Mouse (Mus musculus) urinary bladder, postnatal 25 days (tissue): Measurements from ENCODE around the gene Klhl20.
"Not testable (repeated sequence)": the region's sequence is repeated elsewhere in the genome, so short reads cannot be mapped to it uniquely, and the experiment has no call there.

Source experiments
- DNase-seq: peaks from one replicate; pipeline ENCODE4 v3.0.0; 2022; ENCODE audit warnings: low spot score

The Klhl20 gene

DNA sequence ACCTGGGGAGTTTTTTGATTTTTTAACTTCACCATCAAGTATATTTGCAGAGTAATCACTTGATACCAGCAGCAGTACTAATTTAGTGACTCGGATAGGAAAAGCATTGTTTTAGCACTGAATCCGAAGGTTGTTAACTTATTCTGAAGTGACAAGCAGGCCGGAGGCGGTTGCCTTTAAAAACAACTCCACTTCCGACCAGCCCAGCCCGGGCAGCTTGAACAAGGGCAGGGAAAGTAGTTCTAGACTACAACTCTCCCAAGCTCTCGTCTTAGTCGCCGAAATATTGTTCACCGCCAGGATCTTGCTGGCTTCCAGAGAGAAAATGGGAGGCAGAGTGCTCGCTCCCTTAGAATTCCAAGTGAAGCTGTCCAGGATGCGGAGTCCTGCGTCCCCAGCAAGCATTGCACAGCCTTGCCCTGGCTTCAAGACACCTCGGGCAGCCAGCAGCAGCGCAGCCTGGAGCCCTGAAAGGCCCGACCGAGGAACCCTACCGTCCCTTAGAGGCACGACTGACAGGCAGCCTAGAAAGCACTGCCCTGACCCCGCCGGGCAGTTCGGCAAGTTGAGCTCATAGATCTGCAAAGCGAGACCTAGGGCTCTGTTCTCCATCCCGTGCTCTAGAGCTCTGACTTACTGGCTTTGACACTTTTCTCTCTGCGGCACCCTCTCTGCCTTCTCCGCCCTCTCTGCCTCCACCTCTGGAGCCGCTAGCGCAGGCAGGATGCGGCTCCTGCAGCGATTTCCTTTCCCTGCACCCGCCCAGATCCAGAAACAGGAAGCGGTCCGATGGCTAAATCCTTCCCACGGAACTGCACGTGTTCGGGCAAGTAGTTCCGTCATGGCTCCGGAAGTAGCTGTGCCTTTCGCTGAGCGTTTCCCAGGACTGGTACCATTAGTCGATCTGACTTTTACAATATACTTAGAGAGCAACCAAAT is at the start of gene Klhl20:
Gene Klhl20 (minus strand): TSS at position 786 of the 939 bp plus-strand sequence.
- DNase-seq, result peak; percentile 92

GRCm38 (mm10) chr1:161180674-161181073 is 49.4 kb upstream of the Klhl20 start:
- peak; percentile 36 for DNase-seq

DNA sequence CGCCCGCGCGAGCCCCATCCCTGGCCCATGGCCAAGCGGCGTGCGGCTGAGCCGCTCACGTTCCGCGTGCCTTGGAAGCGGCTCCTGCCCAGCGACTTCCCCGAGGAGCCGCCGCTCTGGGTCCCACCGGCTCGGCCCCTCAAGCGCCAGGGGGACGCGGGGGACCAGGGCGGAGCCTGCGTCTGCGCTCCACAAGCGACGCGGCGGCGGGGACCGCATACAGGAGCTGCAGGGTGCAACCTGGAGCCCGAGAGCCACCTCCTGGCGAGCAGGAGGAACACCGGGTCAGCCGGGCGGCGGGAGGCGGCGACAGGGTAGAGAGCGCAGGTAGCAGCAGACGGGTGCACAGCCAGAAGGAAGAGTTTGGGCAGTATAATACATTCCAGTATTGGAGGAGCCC is 39.3 kb upstream of the Klhl20 start:
- DNase-seq, result peak; percentile 56

- no peak for DNase-seq
These were observed 29.0 kb upstream of the Klhl20 start for GRCm38 (mm10) chr1:161160266-161160665.

- no peak for DNase-seq
These were observed 27.9 kb upstream of the Klhl20 start, which contains the start of gene Tex50 for GRCm38 (mm10) chr1:161159214-161159613. Tex50 (minus strand) TSS chr1:161159314.

- DNase-seq, result no peak
These were observed 25.2 kb upstream of the Klhl20 start for GRCm38 (mm10) chr1:161156546-161156945.

GRCm38 (mm10) chr1:161151098-161151497 is 19.8 kb upstream of the Klhl20 start:
- no peak for DNase-seq

DNA sequence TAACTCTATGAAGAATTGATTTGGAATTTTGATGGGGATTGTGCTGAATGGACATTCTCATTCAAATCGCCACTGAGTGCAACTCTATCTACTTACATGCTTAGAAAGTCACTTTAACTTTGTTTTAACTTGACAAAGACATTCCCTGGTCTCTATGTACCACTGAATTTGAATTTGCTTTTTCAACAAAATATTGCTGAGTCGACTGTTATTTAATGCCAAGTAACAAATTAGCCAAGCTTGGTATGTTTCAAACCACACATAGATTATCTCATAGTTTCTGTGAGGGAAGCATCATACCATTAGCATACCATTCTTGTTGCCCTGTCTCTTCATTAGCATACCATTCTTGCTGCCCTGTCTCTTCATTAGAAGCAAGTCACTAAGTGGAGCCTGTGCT is 16.6 kb upstream of the Klhl20 start:
- no peak for DNase-seq

- not testable (repeated sequence) for DNase-seq
These were observed 14.3 kb upstream of the Klhl20 start for GRCm38 (mm10) chr1:161145611-161146010.

DNA sequence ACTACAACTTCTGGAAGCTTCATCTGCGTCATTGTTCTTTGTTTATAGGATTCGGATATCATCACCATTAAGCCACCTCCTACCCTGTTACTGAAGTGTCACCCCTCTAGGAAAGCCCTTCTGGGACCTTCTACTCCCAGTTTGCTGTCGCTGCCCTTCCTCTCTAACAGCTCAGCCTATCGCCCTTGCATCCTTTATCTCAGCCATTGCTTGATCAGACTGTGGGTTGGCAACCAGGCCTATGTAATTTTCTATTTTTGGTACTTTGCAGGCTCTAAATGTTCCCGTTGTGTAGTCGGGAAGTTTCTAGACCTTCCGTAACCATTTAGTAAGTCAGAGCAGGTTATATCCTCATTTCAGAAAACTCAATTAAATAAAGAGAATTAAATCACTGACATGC is 11.9 kb upstream of the Klhl20 start:
- no peak for DNase-seq

GRCm38 (mm10) chr1:161142531-161143159 is 11.3 kb upstream of the Klhl20 start, which contains the start of gene Ankrd45:
Ankrd45 (plus strand) TSS chr1:161142691.
- peak; percentile 10 for DNase-seq

- peak; percentile 7 for DNase-seq
These were observed 8.9 kb upstream of the Klhl20 start for GRCm38 (mm10) chr1:161140026-161140762.

GRCm38 (mm10) chr1:161139496-161139895 is 8.2 kb upstream of the Klhl20 start:
- DNase-seq, result no peak

DNA sequence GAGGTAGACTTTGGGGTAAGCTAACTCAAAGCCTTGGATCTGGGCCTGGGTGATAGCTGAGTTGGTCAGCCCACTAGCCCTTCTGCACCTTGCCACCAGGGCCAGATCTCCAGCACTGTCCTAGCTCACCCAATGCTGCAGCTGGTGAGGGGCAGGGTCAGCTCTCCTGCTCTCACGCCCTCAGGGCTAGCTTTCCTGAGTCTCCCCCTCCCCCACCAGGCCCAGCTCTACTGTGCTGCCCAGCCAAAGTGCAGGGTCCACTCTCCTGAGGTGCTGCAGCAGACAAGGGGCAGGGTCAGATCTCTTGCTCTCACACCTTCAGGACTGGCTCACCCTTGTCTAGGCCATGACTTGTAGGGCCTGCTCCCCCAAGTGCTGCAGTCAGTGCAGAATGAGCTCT is 4.8 kb downstream of the Klhl20 start:
- DNase-seq, result no peak

DNA sequence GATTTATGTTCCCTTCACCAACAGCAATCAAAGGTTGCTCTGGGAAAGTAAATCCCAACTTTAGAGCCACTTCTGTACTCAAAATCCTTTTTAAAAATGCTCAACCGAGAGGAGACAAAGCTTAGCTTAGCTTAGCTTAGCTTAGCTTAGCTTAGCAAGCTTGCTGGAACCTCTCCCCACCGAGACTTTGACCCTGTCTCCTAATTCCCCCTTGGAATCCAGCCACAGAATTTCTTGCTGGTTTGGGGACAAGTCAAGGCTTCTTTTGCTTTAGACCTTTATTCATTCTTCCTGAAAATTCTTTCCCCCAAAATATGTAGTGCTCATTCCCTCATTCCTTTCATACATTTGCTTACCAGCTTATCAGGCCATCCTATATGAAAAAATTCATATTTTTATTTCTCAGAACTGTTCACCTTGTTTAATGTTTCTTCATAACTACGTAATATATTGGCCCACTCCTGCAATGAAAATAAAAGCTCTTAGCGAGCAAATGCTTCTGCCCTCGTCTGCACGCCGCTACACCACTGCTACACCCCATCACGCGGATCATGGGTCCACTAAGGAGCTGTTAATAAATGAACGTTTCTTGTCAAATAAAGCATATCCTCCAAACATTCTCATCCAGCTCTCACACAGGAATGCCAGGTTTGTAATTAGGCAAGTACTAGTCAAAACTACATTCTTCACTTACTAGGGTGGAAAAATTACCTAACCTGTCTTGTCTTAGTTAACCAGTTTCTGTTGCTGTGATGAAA is 8.5 kb downstream of the Klhl20 start:
- DNase-seq, result no peak

DNA sequence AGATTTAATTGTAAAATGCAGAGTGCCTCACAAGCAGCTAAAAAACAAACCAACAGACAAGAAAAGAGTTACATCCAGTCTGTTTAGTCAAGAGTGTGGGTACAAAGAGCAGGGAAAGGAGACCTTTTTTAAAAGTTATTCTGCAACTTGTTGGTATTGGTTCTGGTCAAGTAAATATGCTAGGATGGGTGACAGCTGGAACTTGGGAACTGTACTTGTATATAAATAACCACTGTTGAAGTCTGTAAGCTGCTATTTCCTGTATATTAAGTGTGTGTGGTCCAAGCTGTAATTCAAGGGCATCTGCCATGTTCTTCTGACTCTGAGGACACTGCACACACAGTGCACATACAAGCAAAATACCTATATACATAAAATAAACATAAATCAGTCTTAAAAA is 16.7 kb downstream of the Klhl20 start:
- no peak for DNase-seq

GRCm38 (mm10) chr1:161109216-161109615 is 22.1 kb downstream of the Klhl20 start:
- DNase-seq, result no peak

- no peak for DNase-seq
These were observed 27.5 kb downstream of the Klhl20 start for GRCm38 (mm10) chr1:161103842-161104241.

- no peak for DNase-seq
These were observed 31.4 kb downstream of the Klhl20 start for GRCm38 (mm10) chr1:161099721-161100405.

DNA sequence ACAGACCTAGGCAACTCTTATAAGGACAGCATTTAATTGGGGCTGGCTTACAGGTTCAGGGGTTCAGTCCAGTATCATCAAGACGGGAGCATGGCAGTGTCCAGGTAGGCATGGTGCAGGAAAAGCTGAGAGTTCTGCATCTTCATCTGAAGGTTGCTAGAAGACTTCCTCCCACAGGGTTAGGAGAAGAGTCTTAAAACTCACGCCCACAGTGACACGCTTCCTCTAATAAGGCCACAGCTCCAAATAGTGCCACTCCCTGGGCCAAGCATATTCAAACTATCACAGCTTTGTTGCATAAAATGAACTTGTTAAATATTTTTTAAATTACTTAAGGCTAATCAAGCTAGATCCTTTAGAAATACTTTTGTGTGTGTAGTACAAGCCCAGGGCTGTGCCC is 54.1 kb downstream of the Klhl20 start:
- no peak for DNase-seq

DNA sequence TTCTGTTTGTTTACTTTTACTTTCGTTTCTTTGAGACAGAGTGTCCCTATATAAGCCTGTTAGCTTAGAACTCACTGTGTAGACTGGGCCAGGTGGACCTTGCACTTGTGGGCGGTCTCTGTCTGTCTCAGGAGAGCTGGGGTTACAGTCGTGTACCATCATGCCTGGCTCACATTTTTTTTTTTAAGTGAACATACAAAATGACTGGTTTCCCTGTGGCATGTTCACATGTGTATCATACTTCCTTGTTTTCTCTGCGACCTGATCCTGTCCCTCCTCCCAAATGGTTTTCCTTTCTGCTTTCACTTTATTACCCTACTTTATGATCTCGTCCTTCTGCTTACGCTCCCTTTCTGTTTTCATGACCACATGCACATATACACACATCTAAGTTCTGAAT is 55.1 kb downstream of the Klhl20 start:
- DNase-seq, result no peak
